Mouse (Mus musculus): ENCODE measurements around the gene Sdc1.

DNA sequence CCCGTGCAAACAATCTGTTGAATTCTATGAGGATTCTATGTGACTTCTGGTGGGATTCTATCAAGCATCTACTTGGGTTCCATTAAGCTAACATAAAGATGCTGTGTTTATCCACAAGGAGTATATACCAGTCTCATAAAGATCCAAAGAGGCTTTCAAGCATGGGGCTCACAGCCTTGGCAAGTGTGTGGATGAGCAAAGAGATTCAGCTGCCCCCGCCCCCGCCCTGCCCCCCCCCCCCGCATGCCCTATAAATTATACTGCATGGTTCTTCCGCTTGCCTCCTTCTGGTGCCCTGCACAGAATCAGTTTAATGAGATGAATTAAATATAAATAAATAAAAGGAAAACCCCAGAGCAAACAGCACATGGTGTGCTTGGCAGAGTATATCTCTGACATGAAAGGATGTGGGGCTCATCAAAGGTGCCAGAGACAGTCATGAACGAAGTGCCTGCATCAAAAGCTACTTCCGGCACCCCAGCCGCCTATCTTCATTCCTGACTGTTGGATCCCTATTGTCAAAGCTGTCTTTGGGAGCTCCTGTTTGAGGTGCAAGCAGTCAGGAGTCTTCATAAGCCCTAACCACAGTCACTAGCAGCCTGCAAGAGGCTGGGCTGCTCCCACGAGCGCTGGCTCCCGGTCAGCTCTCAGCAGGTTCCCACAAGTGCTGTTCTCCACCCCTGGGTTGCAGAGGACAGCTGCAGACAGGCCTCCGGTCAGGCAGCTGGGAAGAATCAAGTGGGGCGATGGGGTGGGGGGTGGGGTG, 46.5 kb downstream of the Sdc1 start:
- TF ChIP-seq GATA1 (IDR thresholded peaks at IDR 0.05; ENCODE audit: borderline replicate concordance, low read length) (no peak), FLI1 (IDR thresholded peaks at IDR 0.05; ENCODE audit: low read length) (no peak)

All from megakaryocyte, embryonic 14.5 days (primary cell).